Mouse (Mus musculus): Measurements from ENCODE around the gene Gm4216. TPM values are rescaled to one million over a fixed set of nuclear protein-coding genes. Genes with fewer than 3 reads are reported as not detected.

Gm4216 gene
- not detected in 2 replicates for polyA plus RNA-seq (2012; rRNA removed)

GRCm38 (mm10) chr7:23019823-23020222 is at the start of gene Gm4216:
Gene Gm4216 (minus strand): TSS chr7:23019923.

GRCm38 (mm10) chr7:23067356-23067755 is 47.6 kb upstream of the Gm4216 start, which contains the start of gene Gm8720:
Gene Gm8720 (minus strand): TSS chr7:23067456.

GRCm38 (mm10) chr7:23055240-23055639 is 35.5 kb upstream of the Gm4216 start, which contains the start of gene Vmn1r163:
Gene Vmn1r163 (plus strand): TSS chr7:23055540.

GRCm38 (mm10) chr7:22984573-22984972 is 35.1 kb downstream of the Gm4216 start, which contains the start of gene Gm4214:
Gene Gm4214 (minus strand): TSS chr7:22984673.

Other genes with a start within 250 kb of the Gm4216 start
- gene Vmn1r158, start 229.1 kb downstream of the Gm4216 start, polyA plus RNA-seq (2012; rRNA removed), result not detected in 2 replicates
- not detected in 2 replicates for gene Vmn1r159, start 176.3 kb downstream of the Gm4216 start, polyA plus RNA-seq (2012; rRNA removed)
- not detected in 2 replicates for gene Vmn1r160, start 148.7 kb downstream of the Gm4216 start, polyA plus RNA-seq (2012; rRNA removed)
- gene Gm4214, start 35.2 kb downstream of the Gm4216 start, polyA plus RNA-seq (2012; rRNA removed), result not detected in 2 replicates
- not detected in 2 replicates for gene Vmn1r163, start 35.6 kb upstream of the Gm4216 start, polyA plus RNA-seq (2012; rRNA removed)
- not detected in 2 replicates for gene Gm8720, start 47.5 kb upstream of the Gm4216 start, polyA plus RNA-seq (2012; rRNA removed)
- not detected in 2 replicates for gene Gm10662, start 124.6 kb upstream of the Gm4216 start, polyA plus RNA-seq (2012; rRNA removed)
- not detected in 2 replicates for gene Vmn1r165, start 197.4 kb upstream of the Gm4216 start, polyA plus RNA-seq (2012; rRNA removed)
- not detected in 2 replicates for gene Vmn1r166, start 231.8 kb upstream of the Gm4216 start, polyA plus RNA-seq (2012; rRNA removed)

Data from liver, embryonic 18 days (tissue).